Mouse (Mus musculus) hindbrain, embryonic 16.5 days (tissue): ENCODE results near the gene Gnas. TPM values are rescaled to one million over a fixed set of nuclear protein-coding genes. Genes with fewer than 3 reads are reported as not detected.
A peak's percentile ranks its signal among the peaks of the same experiment; 100 is the strongest.

Experiments
- ATAC-seq: fragments of 200-750 bp; cut with Nextera tagmentation; 2 replicates; pipeline ENCODE4 v1.8.0; 2017; ENCODE audit warnings: moderate TSS enrichment, moderate library complexity
- H3K27ac ChIP-seq: fragments of 300-500 bp; sonication (generic); 2 replicates; pipeline ENCODE4 v1.5.1; 2014; ENCODE audit warnings: low read depth, mild to moderate bottlenecking, control low read depth, low read length, moderate library complexity
- H3K27me3 ChIP-seq: fragments of 300-500 bp; sonication (generic); replicated peaks from 2 replicates; pipeline ENCODE4 v1.6.1; 2014; ENCODE audit warnings: low read length; ENCODE audit not compliant: control insufficient read depth, insufficient read depth
- H3K36me3 ChIP-seq: fragments of 300-500 bp; sonication (generic); 2 replicates; pipeline ENCODE4 v1.6.1; 2014; ENCODE audit warnings: mild to moderate bottlenecking, low read length, moderate library complexity, mixed read lengths; ENCODE audit not compliant: control insufficient read depth, insufficient read depth
- H3K4me1 ChIP-seq: fragments of 300-500 bp; sonication (generic); 2 replicates; pipeline ENCODE4 v1.6.1; 2014; ENCODE audit warnings: low read depth, low read length; ENCODE audit not compliant: control insufficient read depth, insufficient read depth
- H3K4me2 ChIP-seq: fragments of 300-500 bp; sonication (generic); 2 replicates; pipeline ENCODE4 v1.6.1; 2014; ENCODE audit warnings: mild to moderate bottlenecking, low read length, control low read depth, moderate library complexity
- H3K4me3 ChIP-seq: fragments of 300-500 bp; sonication (generic); 2 replicates; pipeline ENCODE4 v1.5.1; 2014; ENCODE audit warnings: mild to moderate bottlenecking, low read length, control low read depth, moderate library complexity
- H3K9ac ChIP-seq: fragments of 300-500 bp; sonication (generic); 2 replicates; pipeline ENCODE4 v1.6.1; 2014; ENCODE audit warnings: low read depth, mild to moderate bottlenecking, control low read depth, low read length, moderate library complexity
- H3K9me3 ChIP-seq: fragments of 300-500 bp; sonication (generic); 2 replicates; pipeline ENCODE4 v1.6.1; 2014; ENCODE audit warnings: mild to moderate bottlenecking, low read length, moderate library complexity; ENCODE audit not compliant: control insufficient read depth
- WGBS: fragments of 180-500 bp; shearing (Covaris S2); extraction: QIAGEN DNeasy Blood & Tissue Kit; methylation state at CpG from one replicate; pipeline ENCODE4 v1.1.7; 2014; 5-methylcytosine and 5-hydroxymethylcytosine counted together
- polyA plus RNA-seq: library from polyadenylated mRNA; unstranded; fragments of >200 nt; fragmentation: Nextera tagmentation; extraction: Ambion mirVana; gene quantifications from 2 replicates; pipeline ENCODE4 v1.2.1, GENCODE M21; 2015

Gene Gnas
- polyA plus RNA-seq, 1 experiment from 2014 or later = 1,030 TPM

DNA sequence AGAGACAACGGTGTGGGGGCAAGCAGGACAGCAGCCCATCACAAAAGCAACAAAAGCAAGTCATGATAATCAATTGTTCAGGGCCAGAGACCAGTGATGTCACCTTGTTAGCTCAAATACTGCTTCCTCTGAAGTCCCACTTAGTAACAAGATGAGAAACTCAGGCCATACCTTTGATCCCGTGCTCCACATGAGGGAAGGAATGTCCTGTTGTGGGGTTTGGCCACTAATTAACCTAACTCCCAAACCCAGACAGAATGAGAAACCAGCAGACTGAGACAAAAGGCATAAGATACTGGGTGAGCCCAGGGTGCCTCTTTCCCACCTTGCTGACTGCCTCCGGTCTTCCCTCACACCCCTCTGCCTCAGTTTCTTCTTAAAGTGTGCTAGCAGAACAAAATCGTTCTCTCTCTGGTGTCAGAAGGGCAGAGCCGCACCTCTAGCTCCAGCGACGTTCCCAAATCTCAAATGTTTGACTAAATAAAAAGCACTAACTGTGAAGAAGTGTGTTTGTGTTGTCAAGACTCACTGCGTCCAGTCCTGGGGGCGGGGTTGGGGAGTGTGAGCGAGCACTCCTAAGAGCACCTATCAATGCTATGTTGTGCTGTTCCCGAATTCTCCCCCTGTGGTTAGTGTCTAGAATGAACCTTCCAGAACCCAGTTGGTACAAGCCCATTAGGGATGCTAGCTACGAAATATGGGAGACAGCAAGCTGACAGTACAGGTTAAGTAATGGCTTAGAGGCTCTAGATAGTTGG lies 4.7 kb downstream of the Gnas start:
- no peak for ATAC-seq
- Histone ChIP-seq H3K9ac (no peak overlapping the region), H3K36me3 (peaks cover 29% of the 10 kb centered on the region), H3K9me3 (peaks cover 22% of the 10 kb centered on the region), H3K4me2 (no peak overlapping the region), H3K4me3 (no peak overlapping the region), H3K27ac (no peak overlapping the region), H3K4me1 (peaks cover 21% of the 10 kb centered on the region), H3K27me3 (peaks cover 29% of the 10 kb centered on the region)
- WGBS = 48% methylated on average over 12 of the region's 12 CpGs

GRCm38 (mm10) chr2:174291029-174291661 lies 7.0 kb downstream of the Gnas start:
- no peak overlapping the region for H3K27ac ChIP-seq
- H3K4me1 ChIP-seq = peaks cover 19% of the 10 kb centered on the region
- WGBS = 52% methylated on average over 8 of the region's 8 CpGs
- H3K4me3 ChIP-seq = peak overlapping the region; percentile 8
- no peak overlapping the region for H3K9ac ChIP-seq
- no peak for ATAC-seq
- H3K36me3 ChIP-seq = peaks cover 6% of the 10 kb centered on the region
- peaks cover 20% of the 10 kb centered on the region for H3K9me3 ChIP-seq
- peaks cover 18% of the 10 kb centered on the region for H3K27me3 ChIP-seq
- H3K4me2 ChIP-seq = peak overlapping the region; percentile 68

- peak overlapping the region; percentile 8 for H3K4me3 ChIP-seq
These were observed 7.5 kb downstream of the Gnas start for GRCm38 (mm10) chr2:174291662-174292030.

DNA sequence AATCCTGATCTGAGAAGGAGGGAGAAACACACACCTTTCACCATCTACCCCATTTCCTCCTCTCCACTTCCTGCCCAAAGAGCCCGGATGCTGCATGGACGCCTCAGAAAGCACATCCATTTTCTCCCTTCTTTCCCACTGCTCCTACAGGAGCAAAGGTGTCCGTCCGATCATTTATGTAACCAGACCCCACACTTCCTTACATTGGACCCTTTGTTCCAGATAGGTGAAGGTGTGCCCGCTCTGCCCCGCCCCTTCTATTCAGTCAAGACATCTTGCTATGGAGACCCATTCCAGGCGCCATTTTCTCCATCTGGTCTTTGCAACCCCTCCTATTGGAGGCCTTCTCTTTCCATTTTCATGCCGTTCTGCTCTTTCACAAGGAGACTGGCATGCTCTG lies 10.3 kb downstream of the Gnas start:
- peaks cover 30% of the 10 kb centered on the region for H3K4me1 ChIP-seq
- no peaks in the 10 kb centered on the region for H3K36me3 ChIP-seq
- H3K4me3 ChIP-seq = peak overlapping the region; percentile 65
- no peak for ATAC-seq
- peaks cover 11% of the 10 kb centered on the region for H3K27me3 ChIP-seq
- H3K4me2 ChIP-seq = peak overlapping the region; percentile 67
- 51% methylated on average over 8 of the region's 8 CpGs for WGBS
- H3K9me3 ChIP-seq = peaks cover 44% of the 10 kb centered on the region
- peak overlapping the region; percentile 74 for H3K9ac ChIP-seq
- H3K27ac ChIP-seq = peak overlapping the region; percentile 82

More at GRCm38 (mm10) chr2:174291662-174292030, 7.5 kb downstream of the Gnas start:
- 30% methylated on average over 2 of the region's 2 CpGs for WGBS
- Histone ChIP-seq H3K4me1 (peaks cover 21% of the 10 kb centered on the region), H3K27ac (no peak overlapping the region), H3K36me3 (peaks cover 1% of the 10 kb centered on the region), H3K4me2 (peak overlapping the region; percentile 68), H3K27me3 (peaks cover 13% of the 10 kb centered on the region), H3K9ac (no peak overlapping the region), H3K9me3 (peaks cover 17% of the 10 kb centered on the region)
- ATAC-seq = no peak

GRCm38 (mm10) chr2:174295175-174295899 lies 11.2 kb downstream of the Gnas start:
- Histone ChIP-seq H3K27me3 (peaks cover 11% of the 10 kb centered on the region), H3K9ac (peak overlapping the region; percentile 74), H3K27ac (peak overlapping the region; percentile 82), H3K4me1 (peaks cover 34% of the 10 kb centered on the region), H3K9me3 (peaks cover 53% of the 10 kb centered on the region), H3K4me2 (peak overlapping the region; percentile 67), H3K36me3 (no peaks in the 10 kb centered on the region), H3K4me3 (peak overlapping the region; percentile 65)
- WGBS = 53% methylated on average over 35 of the region's 36 CpGs
- peak; percentile 92 for ATAC-seq

GRCm38 (mm10) chr2:174295900-174296465 lies 11.9 kb downstream of the Gnas start:
- no peaks in the 10 kb centered on the region for H3K36me3 ChIP-seq
- peak overlapping the region; percentile 65 for H3K4me3 ChIP-seq
- peaks cover 32% of the 10 kb centered on the region for H3K4me1 ChIP-seq

GRCm38 (mm10) chr2:174297086-174297571 lies 13.0 kb downstream of the Gnas start:
- Histone ChIP-seq H3K4me2 (peak overlapping the region; percentile 45), H3K9me3 (peaks cover 58% of the 10 kb centered on the region), H3K9ac (no peak overlapping the region), H3K27me3 (peaks cover 11% of the 10 kb centered on the region), H3K4me3 (peak overlapping the region; percentile 27), H3K27ac (no peak overlapping the region), H3K36me3 (no peaks in the 10 kb centered on the region), H3K4me1 (peaks cover 32% of the 10 kb centered on the region)
- no peak for ATAC-seq
- WGBS = 43% methylated on average over 29 of the region's 29 CpGs

More at GRCm38 (mm10) chr2:174295900-174296465, 11.9 kb downstream of the Gnas start:
- peaks cover 11% of the 10 kb centered on the region for H3K27me3 ChIP-seq
- no peak overlapping the region for H3K9ac ChIP-seq
- no peak for ATAC-seq
- peak overlapping the region; percentile 67 for H3K4me2 ChIP-seq
- peaks cover 58% of the 10 kb centered on the region for H3K9me3 ChIP-seq
- WGBS = 50% methylated on average over 29 of the region's 29 CpGs
- H3K27ac ChIP-seq = no peak overlapping the region

- H3K36me3 ChIP-seq = no peaks in the 10 kb centered on the region
- peaks cover 58% of the 10 kb centered on the region for H3K9me3 ChIP-seq
- peaks cover 11% of the 10 kb centered on the region for H3K27me3 ChIP-seq
- no peak overlapping the region for H3K9ac ChIP-seq
- peaks cover 26% of the 10 kb centered on the region for H3K4me1 ChIP-seq
- no peak for ATAC-seq
- no peak overlapping the region; the same call in 1 of the 2 replicates for H3K4me2 ChIP-seq
- 67% methylated on average over 19 of the region's 19 CpGs for WGBS
- H3K27ac ChIP-seq = no peak overlapping the region
- peak overlapping the region; percentile 19; the same call in 1 of the 2 replicates for H3K4me3 ChIP-seq
These were observed 13.7 kb downstream of the Gnas start for GRCm38 (mm10) chr2:174297851-174298250.
